Comparison of ENCODE assay signal across 7 mouse cellular contexts in genomic region chr5:124002876-124003275, GRCm38 (mm10). TPM values are rescaled to one million over a fixed set of nuclear protein-coding genes. Genes with fewer than 3 reads are reported as not detected.
DNase-seq lines count a peak whose midpoint lies in the region; ATAC-seq and TF ChIP-seq lines count a peak whose summit lies in the region.

No protein-coding gene starts in this region.

- no peak for ATAC-seq in liver, embryonic 11.5 days (replicated peaks; ENCODE audit: low FRiP score)
- no peak for ATAC-seq in forebrain, embryonic 14.5 days
- ATAC-seq in hindbrain, embryonic 12.5 days (ENCODE audit: low FRiP score), result no peak
- no peak for ATAC-seq in erythroblast, adult 5-6 weeks (replicated peaks; ENCODE audit: low FRiP score, poor library complexity, severe bottlenecking)
- no peak for ATAC-seq in megakaryocyte-erythroid progenitor cell, adult 5-6 weeks (replicated peaks; ENCODE audit: low FRiP score, low TSS enrichment, poor library complexity, severe bottlenecking)

- H3K4me1 ChIP-seq in liver, adult 2 months (ENCODE audit: control insufficient read depth, insufficient read depth, low read length), result peaks cover 42% of the 10 kb centered on the region
- H3K4me1 ChIP-seq in liver, embryonic 11.5 days (replicated peaks; ENCODE audit: control insufficient read depth, insufficient read depth, low read length), result peaks cover 14% of the 10 kb centered on the region
- no peaks in the 10 kb centered on the region for H3K4me1 ChIP-seq in forebrain, embryonic 14.5 days (ENCODE audit: control insufficient read depth, insufficient read depth, low read length)
- H3K4me1 ChIP-seq in hindbrain, embryonic 12.5 days, result peaks cover 25% of the 10 kb centered on the region

- WGBS in liver, adult 2 months, result 33% methylated on average over 2 of the region's 2 CpGs
- 87% methylated on average over 2 of the region's 2 CpGs for WGBS in liver, embryonic 11.5 days
- WGBS in forebrain, embryonic 14.5 days, result 81% methylated on average over 2 of the region's 2 CpGs
- WGBS in hindbrain, embryonic 12.5 days, result 81% methylated on average over 2 of the region's 2 CpGs

- peak; percentile 86 for DNase-seq in liver, adult 2 months (ENCODE audit: extremely low read depth, low read depth, low spot score)
- DNase-seq in liver, embryonic 11.5 days (ENCODE audit: low spot score), result no peak
- no peak for DNase-seq in forebrain, embryonic 14.5 days (ENCODE audit: low spot score)
- peak; percentile 67 to 73 for DNase-seq in layer of hippocampus, postnatal 10 days (ENCODE audit: low spot score in 2 of 2)

- no peaks in the 10 kb centered on the region for H3K27me3 ChIP-seq in liver, adult 2 months (ENCODE audit: control insufficient read depth, insufficient read depth, low read length)
- no peaks in the 10 kb centered on the region for H3K27me3 ChIP-seq in liver, embryonic 11.5 days (replicated peaks; ENCODE audit: control insufficient read depth, insufficient read depth, low read length)
- H3K27me3 ChIP-seq in forebrain, embryonic 14.5 days (replicated peaks; ENCODE audit: control insufficient read depth, insufficient read depth, low read length), result no peaks in the 10 kb centered on the region
- H3K27me3 ChIP-seq in hindbrain, embryonic 12.5 days, result no peaks in the 10 kb centered on the region

- H3K27ac ChIP-seq in liver, adult 2 months (replicated peaks; ENCODE audit: insufficient read depth, low read depth, low read length), result peak overlapping the region; percentile 72
- no peak overlapping the region for H3K27ac ChIP-seq in liver, embryonic 11.5 days (ENCODE audit: low read depth, low read length)
- 0 out of 2 replicates have a peak overlapping the region, but pooled peaks have one; percentile 9 for H3K27ac ChIP-seq in forebrain, embryonic 14.5 days (ENCODE audit: low read depth, low read length)
- peak overlapping the region; percentile 9; the same call in 1 of the 2 replicates for H3K27ac ChIP-seq in hindbrain, embryonic 12.5 days

- no peak for TF ChIP-seq POLR2A in liver, adult 2 months (IDR thresholded peaks at IDR 0.05; ENCODE audit: extremely low read depth, insufficient read depth, low read length)

- H3K4me2 ChIP-seq in liver, embryonic 11.5 days, result no peak overlapping the region
- no peak overlapping the region for H3K4me2 ChIP-seq in forebrain, embryonic 14.5 days (ENCODE audit: low read length)
- H3K4me2 ChIP-seq in hindbrain, embryonic 12.5 days (replicated peaks), result no peak overlapping the region

- no peak overlapping the region for H3K4me3 ChIP-seq in liver, adult 2 months (ENCODE audit: insufficient read depth, low read depth, low read length)
- no peak overlapping the region for H3K4me3 ChIP-seq in liver, embryonic 11.5 days (ENCODE audit: low read depth, low read length)
- no peak overlapping the region for H3K4me3 ChIP-seq in forebrain, embryonic 14.5 days (ENCODE audit: low read depth, low read length)
- no peak overlapping the region for H3K4me3 ChIP-seq in hindbrain, embryonic 12.5 days

- H3K79me2 ChIP-seq in liver, adult 2 months (ENCODE audit: control insufficient read depth, insufficient read depth, low read length), result no peaks in the 10 kb centered on the region

- TF ChIP-seq CTCF in liver, adult 2 months (IDR thresholded peaks at IDR 0.05; ENCODE audit: low read depth, low read length), result no peak

- H3K36me3 ChIP-seq in liver, adult 2 months (ENCODE audit: control insufficient read depth, insufficient read depth, low read length), result no peaks in the 10 kb centered on the region
- peaks cover 24% of the 10 kb centered on the region for H3K36me3 ChIP-seq in liver, embryonic 11.5 days (ENCODE audit: control insufficient read depth, insufficient read depth, low read length)
- peaks cover 75% of the 10 kb centered on the region for H3K36me3 ChIP-seq in forebrain, embryonic 14.5 days (ENCODE audit: control insufficient read depth, insufficient read depth, low read length)
- H3K36me3 ChIP-seq in hindbrain, embryonic 12.5 days, result peaks cover 46% of the 10 kb centered on the region

- H3K9ac ChIP-seq in liver, adult 2 months (ENCODE audit: low read depth, low read length), result no peak overlapping the region
- no peak overlapping the region for H3K9ac ChIP-seq in liver, embryonic 11.5 days (ENCODE audit: low read depth, low read length)
- H3K9ac ChIP-seq in forebrain, embryonic 14.5 days (ENCODE audit: low read length), result no peak overlapping the region
- H3K9ac ChIP-seq in hindbrain, embryonic 12.5 days, result no peak overlapping the region

- H3K9me3 ChIP-seq in liver, embryonic 11.5 days (ENCODE audit: control insufficient read depth, low read length), result no peaks in the 10 kb centered on the region
- no peaks in the 10 kb centered on the region for H3K9me3 ChIP-seq in forebrain, embryonic 14.5 days (replicated peaks; ENCODE audit: control insufficient read depth, low read length)
- no peaks in the 10 kb centered on the region for H3K9me3 ChIP-seq in hindbrain, embryonic 12.5 days (replicated peaks)

RNA-seq across cellular contexts. Expression of gene Vps37b, which starts 29.2 kb away (rescaled TPM):
- total RNA-seq in liver, adult 2 months (2014; rRNA removed), result 4.4 and 6.2 TPM in 2 replicates
- 27.3 and 31.4 TPM in 2 replicates for polyA plus RNA-seq in liver, adult 2 months (2012; rRNA removed)
- 31.3 TPM in 2 replicates for polyA plus RNA-seq in liver, embryonic 11.5 days (2014; fragmentation: Nextera tagmentation; extraction: Ambion mirVana)
- polyA plus RNA-seq in forebrain, embryonic 14.5 days (2014; fragmentation: Nextera tagmentation; extraction: Ambion mirVana), result 70.5 and 86.6 TPM in 2 replicates
- polyA plus RNA-seq in hindbrain, embryonic 12.5 days (2016; fragmentation: Nextera tagmentation; extraction: Ambion mirVana), result 70.8 and 78.6 TPM in 2 replicates
- total RNA-seq in layer of hippocampus, postnatal 10 days (2021), result 10 to 100 TPM; 38.4 to 41.6 TPM
- 14.4 and 27.9 TPM in 2 replicates for total RNA-seq in erythroblast, adult 5-6 weeks (2015; ENCODE audit: low replicate concordance)
- total RNA-seq in erythroblast, adult 5-6 weeks (2017; ENCODE audit: low replicate concordance), result 6.8 and 7.9 TPM in 2 replicates
- 20.8 and 34.3 TPM in 2 replicates for total RNA-seq in megakaryocyte-erythroid progenitor cell, adult 5-6 weeks (2014; fragmentation: Nextera tagmentation)
- total RNA-seq in megakaryocyte-erythroid progenitor cell, adult 5-6 weeks (2017), result 12.8 and 15.5 TPM in 2 replicates

RNA-seq across cellular contexts. Expression of gene Hip1r, which starts 29.4 kb away (rescaled TPM):
- total RNA-seq in liver, adult 2 months (2014; rRNA removed), result 9.1 and 9.7 TPM in 2 replicates
- polyA plus RNA-seq in liver, adult 2 months (2012; rRNA removed), result 9.2 and 11.5 TPM in 2 replicates
- polyA plus RNA-seq in liver, embryonic 11.5 days (2014; fragmentation: Nextera tagmentation; extraction: Ambion mirVana), result 20.2 and 20.6 TPM in 2 replicates
- 12.4 and 27.1 TPM in 2 replicates for polyA plus RNA-seq in forebrain, embryonic 14.5 days (2014; fragmentation: Nextera tagmentation; extraction: Ambion mirVana)
- polyA plus RNA-seq in hindbrain, embryonic 12.5 days (2016; fragmentation: Nextera tagmentation; extraction: Ambion mirVana), result 14.4 and 20.4 TPM in 2 replicates
- total RNA-seq in layer of hippocampus, postnatal 10 days (2021), result 10 to 100 TPM; 63.7 to 70.1 TPM
- total RNA-seq in erythroblast, adult 5-6 weeks (2015; ENCODE audit: low replicate concordance), result 1.9 and 5.2 TPM in 2 replicates
- total RNA-seq in erythroblast, adult 5-6 weeks (2017; ENCODE audit: low replicate concordance), result 4.9 and 10.3 TPM in 2 replicates
- total RNA-seq in megakaryocyte-erythroid progenitor cell, adult 5-6 weeks (2014; fragmentation: Nextera tagmentation), result 9.3 and 9.5 TPM in 2 replicates
- 13.7 and 30.9 TPM in 2 replicates for total RNA-seq in megakaryocyte-erythroid progenitor cell, adult 5-6 weeks (2017)

Comparison
In these comparisons a context has a peak if more than half of its experiments do, and no peak if none do; other contexts are left out.
1. DNase-seq: peak in liver, adult 2 months (single experiment) and layer of hippocampus, postnatal 10 days (2 of 2); none in liver, embryonic 11.5 days (single experiment) and forebrain, embryonic 14.5 days (single experiment).